Mouse (Mus musculus) layer of hippocampus, adult 9-11 months (tissue): ENCODE measurements around the gene Olfr60.

Source experiments
- DNase-seq: peaks from one replicate; pipeline ENCODE4 v3.0.0; 2022

Gene Olfr60

GRCm38 (mm10) chr7:140361571-140361970 is at the start of gene Olfr60:
Gene Olfr60 (minus strand): TSS chr7:140361671.
- no peak for DNase-seq

DNA sequence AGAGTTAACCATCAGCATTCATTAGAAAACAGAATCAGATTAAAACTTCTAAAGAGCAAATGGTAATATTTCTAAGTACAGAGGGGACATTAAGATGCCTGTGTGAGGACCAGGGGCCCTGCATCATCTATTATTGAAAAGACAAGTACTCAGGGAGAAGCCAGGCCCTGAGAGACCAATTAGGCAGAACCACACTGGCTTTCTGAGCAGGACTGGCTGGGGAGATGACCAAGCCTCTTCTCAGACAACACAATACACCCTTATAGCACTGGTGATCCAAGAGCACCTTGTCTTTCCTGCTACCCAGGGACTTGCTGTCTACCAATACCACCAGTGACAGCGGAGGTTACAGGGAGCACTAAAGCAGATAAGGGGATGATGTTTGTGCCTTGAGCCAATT is 41.3 kb upstream of the Olfr60 start, which contains the start of gene Olfr531:
Olfr531 (minus strand) TSS at position 101 of the 400 bp plus-strand sequence.
- no peak for DNase-seq

GRCm38 (mm10) chr7:140376911-140377310 is 15.4 kb upstream of the Olfr60 start:
- DNase-seq: no peak

DNA sequence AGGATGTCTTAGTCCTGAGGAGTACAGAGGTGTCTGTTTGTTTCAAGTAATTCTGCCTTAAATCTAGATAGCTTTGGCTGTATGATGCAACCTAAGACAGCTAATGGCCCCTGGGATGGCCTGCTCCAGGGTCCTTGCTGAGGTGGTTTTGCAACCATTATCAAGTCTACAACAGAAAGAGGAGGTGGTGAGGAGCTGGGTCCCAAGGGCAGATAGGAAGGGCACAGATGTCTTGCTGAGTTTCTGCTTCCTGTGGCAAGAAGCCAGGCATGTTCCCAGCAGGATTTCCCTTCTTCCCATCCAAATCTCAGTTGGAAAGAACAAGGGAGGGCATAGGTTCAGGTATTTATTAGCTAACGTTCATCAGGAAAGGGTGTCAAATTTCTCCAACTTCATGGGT is 14.8 kb upstream of the Olfr60 start, which contains the start of gene Olfr530:
Olfr530 (minus strand) TSS at position 101 of the 400 bp plus-strand sequence.
- no peak for DNase-seq

GRCm38 (mm10) chr7:140374300-140374699 is 12.8 kb upstream of the Olfr60 start:
- DNase-seq: no peak

DNA sequence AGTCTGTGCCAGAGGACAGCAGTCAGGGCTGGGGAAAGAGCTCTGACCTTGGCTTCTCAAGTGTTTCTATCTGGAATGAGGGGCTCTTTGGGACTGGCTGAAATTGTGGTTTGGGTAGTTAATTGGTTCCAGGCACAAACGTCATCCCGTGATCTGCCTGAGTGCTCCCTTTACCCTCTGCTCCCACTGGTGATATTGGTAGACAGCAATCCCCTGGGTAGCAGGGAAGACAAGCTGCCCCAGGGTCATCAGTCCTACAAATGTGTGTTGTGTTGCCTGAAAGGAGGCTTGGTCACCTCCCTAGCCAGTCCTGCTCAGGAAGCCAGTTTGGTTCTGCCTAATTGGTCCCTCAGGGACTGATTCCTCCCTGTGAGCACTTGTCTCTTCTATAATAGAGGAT is 27.8 kb downstream of the Olfr60 start, which contains the start of gene Olfr527:
Olfr527 (plus strand) TSS at position 301 of the 400 bp plus-strand sequence.
- DNase-seq: no peak

GRCm38 (mm10) chr7:140329766-140330304 is 31.6 kb downstream of the Olfr60 start:
- DNase-seq: no peak

DNA sequence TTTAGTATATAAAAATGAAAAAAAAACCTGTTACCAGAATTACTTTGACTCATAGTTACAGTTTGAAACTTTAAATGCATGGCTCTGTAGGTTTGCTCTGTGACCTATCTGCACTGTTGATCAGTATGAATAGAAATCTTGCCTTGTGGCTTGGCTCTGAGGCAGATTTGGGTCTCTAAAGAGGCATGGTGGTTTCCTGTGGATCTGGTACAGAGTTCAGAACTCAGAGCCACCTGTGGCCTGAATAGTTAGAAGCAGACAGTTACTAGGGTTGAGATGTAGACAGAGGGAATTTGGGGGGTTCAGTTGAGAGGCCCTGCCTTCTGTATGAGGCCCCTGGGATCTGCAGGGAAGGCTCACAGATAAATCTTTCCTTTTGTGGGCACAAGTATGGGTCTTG is 40.3 kb downstream of the Olfr60 start:
- DNase-seq: no peak

DNA sequence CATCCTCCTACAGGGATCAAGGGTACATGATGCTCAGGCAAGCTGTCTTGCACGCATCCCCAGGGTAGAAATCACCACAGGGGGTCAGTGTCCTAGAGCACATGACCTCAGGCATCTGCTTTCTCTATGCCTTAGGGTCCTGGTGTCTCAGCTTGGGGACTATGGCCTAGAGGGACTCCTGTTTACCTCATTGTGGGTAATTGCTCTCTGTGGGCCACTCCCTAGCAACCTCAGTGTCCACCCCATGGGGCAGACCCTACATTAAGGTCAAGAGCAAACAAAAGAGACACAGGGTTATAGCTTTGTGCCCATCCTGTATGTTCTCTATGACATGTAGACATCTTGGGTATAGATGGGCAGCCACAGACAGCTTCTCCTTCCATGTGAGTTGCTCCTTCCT is 40.9 kb downstream of the Olfr60 start, which contains the start of gene Olfr525:
Olfr525 (plus strand) TSS at position 301 of the 400 bp plus-strand sequence.
- DNase-seq: no peak

DNA sequence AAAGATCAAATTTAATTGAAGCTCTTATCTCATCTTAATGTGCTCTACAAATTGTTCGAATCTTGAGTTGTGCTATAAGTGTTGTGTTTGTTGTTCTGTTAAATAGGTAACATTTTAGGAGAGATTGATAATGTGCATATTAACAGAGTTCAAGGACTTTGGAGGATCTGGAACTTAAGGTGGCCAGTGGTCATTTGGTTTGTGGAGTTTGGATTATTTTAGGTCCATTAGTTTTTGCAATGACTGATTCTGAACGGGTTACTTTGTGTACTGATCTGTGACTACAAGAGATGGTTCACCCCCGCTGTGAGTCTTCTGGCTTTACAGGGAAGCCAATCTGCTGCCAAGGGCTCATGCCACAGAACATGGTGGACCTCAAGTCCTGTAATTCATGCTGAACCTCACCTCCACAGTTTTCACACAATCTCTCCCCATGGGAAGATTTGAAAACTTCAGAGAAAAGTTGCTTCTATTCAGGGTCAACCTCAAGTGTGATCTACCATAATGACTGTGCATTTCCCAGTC is 41.5 kb downstream of the Olfr60 start:
- no peak for DNase-seq

DNA sequence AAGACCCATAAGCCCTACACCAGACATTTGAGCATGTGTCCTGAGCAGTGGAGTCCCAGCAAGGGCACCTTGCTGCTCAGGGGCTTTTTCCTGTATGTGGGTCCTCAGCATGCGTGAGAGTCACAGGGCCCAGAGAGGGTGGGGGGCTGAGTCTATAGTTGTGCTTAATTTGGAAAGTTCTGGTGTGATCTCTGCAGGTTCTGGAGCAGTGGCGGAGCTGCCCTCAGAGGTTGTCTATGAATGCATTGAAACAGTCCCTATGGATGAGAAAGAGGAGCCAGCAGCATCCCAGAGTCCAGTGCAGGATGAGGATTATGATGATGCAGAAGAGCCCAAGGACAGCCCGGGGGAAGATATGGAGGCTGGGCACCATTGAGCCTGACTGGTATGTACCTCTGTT is 62.1 kb downstream of the Olfr60 start:
- no peak for DNase-seq

DNA sequence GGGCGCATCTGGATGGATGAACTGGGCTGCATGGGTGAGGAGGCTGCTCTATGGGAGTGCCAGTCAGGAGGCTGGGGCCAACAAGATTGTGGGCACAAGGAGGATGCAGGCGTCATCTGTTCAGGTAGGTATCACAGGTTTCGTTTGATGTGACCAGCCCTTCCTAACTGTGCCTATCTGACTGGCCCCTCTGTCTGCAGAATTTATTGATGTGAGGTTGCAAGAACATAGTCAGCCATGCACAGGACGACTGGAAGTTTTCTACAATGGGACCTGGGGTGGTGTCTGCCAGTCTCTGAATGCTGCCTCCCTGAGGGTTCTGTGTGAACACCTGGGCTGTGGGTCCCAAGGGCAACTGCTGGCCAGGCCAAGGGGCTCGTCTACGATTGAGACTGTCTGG is 64.6 kb downstream of the Olfr60 start:
- no peak for DNase-seq

GRCm38 (mm10) chr7:140295746-140296145 is 65.7 kb downstream of the Olfr60 start:
- DNase-seq: no peak
